Mouse (Mus musculus) R1 (cell line): Measurements from ENCODE around the gene Chgb.
A peak's percentile ranks its signal among the peaks of the same experiment; 100 is the strongest.

Experiments used
- DNase-seq: peaks from one replicate; pipeline ENCODE4 v3.0.0-alpha.2; 2018; ENCODE audit warnings: low read depth, low spot score

The Chgb gene

DNA sequence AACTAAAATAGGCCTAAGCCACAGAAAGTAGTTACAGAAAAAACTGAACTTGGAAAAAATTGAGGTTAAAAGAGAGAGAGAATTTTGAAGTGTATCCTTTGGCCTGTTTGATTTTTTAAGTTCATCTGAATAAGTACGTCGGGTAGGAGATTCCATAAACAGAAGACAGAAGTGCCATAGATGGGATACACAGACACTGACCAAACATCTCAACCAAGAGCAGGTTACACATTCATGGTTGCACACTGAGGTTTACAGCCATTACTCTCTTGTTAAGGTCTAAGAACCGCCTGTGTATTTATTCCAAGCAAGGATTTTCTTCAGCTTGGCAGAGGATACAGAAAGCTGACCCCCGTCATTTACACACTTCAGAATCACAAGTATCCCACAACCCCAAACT, at the start of gene Chgb:
Chgb (plus strand) TSS at position 301 of the 400 bp plus-strand sequence.
- no peak for DNase-seq

DNA sequence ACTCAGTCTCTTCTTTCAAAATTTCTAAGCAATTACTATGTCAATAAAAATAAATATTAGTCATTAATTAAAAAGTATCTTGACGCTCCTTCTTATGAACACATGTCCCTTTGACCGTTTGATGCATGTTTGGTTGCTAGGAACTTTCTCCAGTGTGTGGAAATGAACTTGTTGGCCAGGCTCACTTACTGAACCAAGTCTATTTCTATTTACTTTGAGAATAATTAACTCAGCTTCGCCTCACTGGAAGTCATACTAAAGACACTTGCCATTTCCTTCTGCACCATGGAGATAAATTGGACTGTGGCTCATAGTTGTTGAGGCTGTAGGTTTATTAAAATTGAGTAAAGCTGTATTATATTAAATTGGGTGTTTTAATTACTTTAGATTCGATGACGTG, 48.1 kb upstream of the Chgb start:
- no peak for DNase-seq

DNA sequence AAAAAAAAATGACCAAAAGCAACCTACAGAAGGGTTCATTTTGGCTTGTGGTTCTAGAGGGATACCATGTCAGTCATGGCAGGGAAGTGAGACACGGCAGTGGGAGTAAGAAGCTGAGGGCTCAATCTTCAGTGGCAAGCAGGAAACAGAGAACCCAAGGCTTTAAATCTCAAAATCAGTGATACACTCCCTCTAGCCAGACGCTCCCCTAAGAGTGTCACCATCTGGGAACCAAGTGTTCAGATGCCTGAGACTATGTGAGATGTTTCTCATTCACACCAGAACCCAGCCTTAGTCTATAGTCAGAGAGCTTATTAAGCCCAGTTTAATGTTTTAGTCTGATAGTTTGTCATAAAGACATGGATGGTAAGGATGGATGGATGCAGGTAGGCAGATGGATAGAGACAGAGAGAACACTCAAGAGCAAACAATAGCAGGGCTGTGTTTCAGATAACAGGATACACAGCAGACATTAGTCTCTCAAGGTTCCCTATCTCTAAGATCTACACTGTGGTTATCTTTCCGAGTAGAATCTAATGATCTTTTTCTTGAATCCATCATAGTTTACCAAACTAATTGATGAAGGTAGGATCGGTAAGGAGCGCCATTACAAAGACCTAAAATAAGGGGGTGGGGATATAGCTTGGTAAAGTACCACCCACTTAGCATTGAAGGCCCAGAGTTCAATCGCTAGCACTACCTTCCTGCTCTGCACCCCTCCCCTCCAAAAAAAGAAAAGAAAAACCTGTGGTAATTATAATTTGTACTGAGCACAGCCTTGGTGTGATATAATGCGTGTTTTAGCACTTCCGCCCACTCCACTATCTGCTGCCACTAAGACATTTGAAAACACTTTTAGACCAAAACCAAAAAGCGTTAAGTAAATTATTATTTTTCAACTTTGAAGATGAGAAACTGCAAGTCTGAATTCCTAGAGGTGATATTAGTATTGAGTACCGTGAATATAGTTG, 47.2 kb upstream of the Chgb start:
- no peak for DNase-seq

DNA sequence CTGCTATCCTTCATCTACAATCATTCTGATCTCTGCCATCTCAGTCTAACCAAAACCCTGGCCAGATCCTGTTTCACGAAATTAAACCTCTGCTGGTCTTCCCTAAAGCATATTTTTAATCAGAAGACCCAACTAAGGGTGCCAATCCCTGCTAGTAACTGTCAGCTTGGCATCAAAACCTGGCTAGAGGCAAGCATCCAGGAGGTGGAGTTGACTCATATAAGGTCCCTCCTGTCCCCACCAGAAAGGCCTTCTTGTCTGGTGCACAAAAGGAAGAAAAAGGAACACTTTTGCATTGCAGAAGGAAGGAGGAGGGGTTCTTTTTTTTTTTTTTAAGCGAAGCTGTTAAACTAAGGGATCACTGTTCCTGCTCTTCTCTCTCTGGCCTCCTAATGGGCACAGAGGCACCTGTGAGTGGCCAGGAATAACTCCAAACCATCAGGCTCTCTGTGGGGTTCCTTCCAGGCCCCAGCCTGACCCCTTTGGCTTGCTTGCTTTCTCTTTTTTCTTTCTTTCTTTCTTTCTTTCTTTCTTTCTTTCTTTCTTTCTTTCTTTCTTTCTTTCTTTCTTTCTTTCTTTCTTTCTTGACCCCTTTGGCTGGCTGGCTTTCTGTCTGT, 42.2 kb upstream of the Chgb start:
- no peak for DNase-seq

DNA sequence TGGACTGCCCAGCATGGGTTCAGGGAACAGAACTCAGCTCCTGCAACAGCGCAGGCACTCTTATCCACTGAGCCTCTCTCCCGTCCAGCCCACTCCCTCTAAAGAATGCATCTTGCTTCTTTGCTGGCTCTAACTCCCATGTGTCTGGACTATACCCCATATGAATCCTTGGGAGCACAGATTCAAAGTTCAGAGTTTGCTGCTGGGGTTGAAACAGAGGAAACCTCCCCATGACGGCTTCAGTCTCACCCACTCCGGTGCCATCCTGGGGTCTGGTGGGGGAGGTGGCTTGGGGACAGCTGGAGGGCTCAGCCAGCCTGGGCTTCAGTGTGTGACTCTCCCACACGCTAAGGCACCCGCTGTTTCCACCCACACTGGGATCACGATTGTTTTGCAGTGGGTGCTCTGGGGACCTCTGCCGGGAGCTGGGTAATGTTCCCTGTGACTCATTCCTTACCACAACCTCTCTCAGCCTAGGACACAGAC, 39.2 kb upstream of the Chgb start:
- DNase-seq = no peak

DNA sequence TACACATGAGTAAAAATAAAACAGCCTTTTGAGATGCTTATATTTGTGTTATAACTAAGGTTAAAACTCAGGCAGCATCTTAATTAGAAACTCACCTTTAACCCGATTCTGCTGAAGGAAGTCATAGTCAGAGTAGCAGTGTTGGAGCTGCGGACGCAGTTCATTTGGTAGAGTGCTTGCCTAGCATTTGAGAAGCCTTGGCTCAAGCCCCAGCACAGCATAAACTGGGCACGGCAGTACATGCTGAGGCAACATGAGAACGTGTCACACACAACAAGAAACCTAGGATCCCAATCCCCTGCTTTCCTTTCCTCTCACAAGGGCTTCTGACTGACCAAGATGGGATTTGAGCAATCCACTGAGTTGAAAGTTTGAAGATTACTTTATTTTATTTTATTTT, 36.2 kb upstream of the Chgb start:
- no peak for DNase-seq

DNA sequence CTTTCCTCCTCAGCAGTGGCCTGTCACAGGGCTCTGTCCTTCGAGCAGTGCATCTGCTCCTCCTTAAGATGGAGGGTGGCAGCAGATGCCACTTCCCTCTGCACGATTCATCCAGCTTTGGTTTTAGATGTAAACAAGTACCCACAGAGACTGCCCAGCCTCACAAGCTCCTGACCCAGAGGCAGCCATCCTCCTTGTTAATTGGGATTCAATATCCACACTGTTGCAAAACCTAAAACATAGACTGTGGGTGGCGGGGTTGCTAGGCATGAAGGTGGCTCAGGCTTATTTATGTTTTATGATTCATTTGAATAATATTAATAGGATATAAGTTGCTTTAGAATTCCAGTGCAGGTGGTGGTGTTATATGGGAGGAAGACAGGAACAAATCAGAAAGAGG, 35.0 kb upstream of the Chgb start:
- DNase-seq = no peak

DNA sequence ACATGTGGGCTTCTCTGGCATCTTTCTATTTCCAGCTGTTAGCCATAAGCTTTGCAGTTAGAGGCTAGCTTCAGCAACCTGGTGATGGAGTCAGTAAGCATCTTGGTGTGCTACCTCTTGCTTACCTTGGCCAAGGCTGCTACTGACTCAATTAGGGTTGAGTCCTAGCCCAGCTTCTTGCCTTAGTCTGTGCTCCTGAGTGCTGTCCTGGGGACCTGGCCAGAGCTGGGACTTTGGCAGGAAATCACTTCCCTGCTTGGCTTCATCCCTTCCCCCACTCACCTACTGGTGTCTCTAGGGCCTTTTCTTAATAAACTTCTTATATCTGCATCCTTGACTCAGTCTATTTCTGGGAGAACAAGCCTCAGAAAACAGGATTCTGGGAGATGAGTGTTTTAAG, 30.4 kb upstream of the Chgb start:
- DNase-seq = no peak

DNA sequence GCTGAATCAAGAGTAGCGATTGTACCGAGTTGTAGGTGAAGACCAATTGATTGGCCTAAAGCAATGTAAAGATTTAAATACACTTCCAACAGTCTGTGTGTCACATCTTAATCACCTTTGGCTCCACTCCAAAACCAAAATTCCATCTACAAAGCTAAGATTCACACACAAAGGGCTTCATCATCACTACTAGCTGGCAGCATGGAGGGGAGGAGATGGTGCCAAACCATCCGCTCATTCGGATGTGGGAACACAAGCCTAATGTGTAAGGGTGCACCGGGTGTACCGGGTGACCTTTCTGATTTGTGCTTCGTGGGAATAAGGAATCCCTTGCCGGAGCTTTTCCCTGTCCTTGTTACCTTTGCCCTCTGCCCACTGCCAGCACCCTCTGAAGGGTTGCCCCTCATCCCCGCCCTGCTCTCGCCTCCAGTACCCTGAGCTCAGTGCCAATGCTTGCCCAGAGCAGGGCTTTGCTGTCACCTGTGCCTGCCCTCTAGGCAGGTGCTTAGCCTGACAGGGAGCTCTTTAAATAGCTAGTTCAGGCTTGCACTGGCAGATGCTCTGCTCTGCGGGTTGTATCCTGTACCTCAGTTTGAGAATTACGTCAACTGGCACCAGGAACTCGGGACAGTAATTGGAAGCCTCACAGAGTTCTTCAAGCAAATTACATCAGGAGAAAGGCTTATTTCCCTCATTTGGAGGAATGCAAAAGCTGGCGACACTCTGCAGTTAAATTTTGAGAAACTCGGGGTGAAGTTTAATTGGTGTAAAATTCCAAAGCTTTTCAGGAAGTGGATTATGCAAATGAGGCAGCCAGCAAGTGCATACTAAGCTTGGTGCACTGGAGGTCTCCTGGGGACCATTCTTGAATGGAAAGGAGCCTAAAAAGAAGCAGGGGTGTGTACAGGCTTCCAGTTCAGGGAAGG, 29.7 kb upstream of the Chgb start:
- DNase-seq = peak; percentile 16

DNA sequence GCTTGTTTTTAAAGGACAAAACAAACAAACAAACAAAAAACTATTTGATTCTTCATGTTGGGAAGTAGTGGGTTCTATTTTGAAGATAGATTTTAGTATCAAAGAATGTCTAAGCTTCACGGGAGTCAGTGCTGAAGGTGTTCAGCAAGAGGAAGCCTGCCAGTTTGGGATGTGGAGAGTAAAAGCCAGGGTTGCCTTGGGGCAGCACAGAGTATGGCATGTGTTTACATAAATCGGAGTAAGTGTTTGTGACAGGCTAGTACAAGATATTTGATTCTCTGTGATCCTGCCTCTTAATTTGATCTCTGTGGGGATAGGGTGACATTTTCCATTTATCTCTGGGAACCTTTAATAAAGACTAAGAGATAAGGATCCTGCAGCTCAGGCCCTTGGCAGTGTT, 28.7 kb upstream of the Chgb start:
- DNase-seq = no peak

DNA sequence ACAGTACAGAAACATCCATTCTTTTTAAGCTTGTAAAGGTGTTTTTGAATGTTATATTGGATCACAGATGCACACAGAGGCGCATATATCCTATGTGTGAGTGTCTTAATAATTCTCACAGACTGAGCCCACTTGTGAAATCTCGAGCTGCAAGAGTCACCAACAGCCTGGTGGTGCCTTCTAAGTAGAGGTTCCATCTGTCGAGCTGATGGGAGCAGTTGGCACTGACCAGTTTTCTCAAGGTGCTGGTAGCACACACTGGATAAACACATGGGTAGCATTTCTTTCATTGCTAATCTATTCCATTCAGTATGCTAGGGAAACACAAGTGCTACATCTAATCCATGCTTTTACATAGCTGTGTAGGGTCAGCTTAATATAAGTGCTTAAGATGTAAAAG, 27.9 kb upstream of the Chgb start:
- DNase-seq = no peak

DNA sequence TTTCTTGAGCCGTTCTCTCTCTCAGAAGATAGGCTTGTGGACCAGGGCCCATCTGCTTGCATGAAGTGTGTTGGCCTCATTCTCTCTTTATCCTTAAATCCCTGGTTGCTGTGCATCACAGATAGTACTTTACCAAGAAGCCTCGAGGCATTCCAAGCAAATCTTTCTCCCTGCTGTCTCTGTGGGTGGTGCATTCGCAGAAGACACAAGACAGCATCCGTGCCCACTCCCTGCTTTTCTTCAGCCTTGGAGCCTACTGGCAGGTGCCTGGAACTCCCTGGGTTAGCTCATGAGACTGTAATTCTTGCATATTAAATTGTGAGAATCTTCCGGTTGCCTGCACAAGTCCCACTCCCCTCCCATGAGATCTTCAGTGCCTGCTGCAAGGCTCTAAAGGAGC, 23.2 kb upstream of the Chgb start:
- peak; percentile 30 for DNase-seq

DNA sequence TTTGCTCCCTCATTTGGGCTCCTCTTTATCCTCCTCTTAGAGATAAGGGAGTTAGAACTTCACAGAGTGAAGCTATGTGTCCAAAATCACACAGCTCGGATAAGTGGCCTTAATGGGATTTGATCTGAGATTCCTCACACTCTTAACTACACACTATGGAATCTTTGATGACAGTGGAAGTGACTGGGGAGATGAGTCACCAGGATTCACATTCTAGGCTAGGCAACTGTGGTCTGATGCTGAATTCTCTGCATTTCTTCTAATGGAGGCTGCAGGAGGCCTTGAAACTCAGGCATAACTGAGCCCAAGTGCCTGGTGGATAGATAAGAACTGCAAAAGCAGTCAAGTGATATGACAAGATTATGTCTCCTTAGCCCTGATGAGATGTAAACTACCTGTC, 10.3 kb upstream of the Chgb start:
- no peak for DNase-seq

DNA sequence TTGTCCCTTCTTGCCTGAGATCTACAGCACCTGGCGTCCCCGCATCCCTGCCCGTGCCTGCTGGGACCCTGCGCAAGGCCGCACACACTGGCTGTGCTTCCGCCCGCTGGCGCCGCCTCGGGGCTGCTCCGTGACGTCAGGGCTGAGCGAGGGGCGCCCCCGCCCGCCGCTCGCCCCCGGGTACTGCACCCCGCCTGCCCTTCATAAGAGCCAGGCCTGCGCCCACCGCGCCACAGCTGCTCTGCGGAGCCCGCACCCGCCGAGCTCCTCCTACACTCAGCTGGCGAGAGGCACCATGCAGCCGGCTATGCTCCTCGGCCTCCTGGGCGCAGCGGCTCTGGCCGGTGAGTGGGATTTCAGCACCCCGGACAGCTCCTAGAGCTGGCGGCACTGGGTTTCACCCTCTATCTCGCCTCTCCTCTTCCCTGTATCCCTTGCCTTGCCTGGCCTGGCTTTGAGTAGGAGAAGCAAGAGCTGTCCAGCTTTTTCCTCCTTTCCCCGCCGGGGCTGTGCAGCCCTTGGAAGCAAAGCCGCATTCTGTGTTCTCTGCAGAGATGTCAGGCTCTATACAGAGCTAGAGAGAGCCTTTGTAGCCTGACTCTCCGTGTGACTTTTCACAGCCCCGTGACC, 476 bp downstream of the Chgb start:
- peak; percentile 94 for DNase-seq

DNA sequence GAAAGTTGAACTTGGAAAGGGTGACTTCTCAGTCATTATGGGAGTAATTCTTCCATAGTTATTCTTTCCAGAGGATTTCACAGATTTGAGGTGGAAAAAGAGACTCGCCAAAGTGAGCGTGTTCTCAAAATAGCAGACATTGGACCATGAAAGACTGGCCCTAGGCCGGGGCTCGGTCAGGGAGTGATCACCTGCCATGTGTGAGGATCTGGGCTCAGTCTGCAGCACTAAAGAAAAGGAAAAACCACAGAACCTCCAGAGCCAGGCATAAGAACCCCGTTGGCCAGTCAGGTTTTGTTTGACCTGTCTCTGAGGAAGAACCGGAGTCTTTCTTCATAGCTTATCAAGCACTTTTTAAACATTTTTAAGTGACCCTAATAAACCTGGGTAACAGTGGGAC, 3.0 kb downstream of the Chgb start:
- no peak for DNase-seq

DNA sequence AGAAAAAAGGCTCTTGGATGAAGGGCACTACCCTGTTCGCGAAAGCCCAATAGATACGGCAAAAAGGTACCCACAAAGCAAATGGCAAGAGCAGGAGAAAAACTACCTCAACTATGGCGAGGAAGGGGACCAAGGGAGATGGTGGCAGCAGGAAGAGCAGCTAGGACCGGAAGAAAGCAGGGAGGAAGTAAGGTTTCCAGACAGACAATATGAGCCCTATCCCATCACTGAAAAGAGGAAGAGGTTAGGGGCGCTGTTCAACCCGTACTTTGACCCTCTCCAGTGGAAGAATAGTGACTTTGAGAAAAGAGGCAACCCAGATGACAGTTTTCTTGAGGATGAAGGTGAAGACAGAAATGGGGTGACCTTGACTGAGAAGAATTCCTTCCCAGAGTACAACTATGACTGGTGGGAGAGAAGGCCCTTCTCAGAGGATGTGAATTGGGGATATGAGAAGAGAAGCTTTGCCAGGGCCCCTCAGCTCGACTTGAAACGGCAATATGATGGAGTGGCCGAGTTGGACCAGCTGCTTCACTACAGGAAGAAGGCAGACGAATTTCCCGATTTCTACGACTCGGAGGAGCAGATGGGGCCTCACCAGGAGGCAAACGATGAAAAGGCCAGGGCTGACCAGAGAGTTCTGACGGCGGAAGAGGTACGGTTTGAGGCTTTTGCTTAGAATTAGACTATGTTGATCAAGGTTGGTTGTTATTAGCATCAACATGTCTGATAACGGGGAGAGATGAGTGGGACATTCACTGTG, 12.5 kb downstream of the Chgb start:
- no peak for DNase-seq

DNA sequence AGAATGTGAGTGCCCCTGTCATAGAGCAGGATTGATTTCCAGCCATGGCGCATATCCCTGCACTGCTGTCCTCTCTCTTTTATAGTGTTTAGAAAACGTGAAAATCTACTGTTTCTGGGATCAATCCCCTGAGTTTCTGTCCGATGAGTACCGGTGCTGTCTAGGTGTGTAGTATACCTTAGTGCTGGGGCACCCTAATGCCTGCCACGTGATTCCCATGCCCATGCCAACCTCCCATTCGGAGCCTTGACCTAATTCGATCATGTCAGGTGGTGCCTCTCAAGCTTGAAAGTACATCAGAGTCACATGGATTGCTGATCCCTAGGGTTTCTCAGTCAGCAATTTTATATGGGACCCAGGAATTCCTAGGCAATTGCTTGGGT, 13.1 kb downstream of the Chgb start:
- no peak for DNase-seq

DNA sequence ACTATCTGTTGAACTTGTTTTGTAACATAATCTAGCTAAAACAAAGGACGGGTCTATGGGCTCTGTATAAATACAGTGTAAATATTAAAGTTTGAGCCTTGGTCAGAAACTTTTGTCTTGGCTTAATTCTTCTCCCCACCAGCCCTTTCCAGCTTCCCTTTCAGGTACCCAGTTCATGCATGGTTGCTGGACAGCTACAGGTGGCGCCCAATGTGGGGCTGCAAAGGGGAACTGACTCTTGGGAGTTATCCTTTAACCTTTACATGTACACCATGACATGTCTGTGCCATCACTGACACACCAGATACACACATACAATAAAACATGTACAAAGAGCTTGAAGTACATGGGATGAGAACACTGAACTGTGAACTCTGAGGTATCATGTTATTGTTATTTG, 21.9 kb downstream of the Chgb start:
- DNase-seq = peak; percentile 61

DNA sequence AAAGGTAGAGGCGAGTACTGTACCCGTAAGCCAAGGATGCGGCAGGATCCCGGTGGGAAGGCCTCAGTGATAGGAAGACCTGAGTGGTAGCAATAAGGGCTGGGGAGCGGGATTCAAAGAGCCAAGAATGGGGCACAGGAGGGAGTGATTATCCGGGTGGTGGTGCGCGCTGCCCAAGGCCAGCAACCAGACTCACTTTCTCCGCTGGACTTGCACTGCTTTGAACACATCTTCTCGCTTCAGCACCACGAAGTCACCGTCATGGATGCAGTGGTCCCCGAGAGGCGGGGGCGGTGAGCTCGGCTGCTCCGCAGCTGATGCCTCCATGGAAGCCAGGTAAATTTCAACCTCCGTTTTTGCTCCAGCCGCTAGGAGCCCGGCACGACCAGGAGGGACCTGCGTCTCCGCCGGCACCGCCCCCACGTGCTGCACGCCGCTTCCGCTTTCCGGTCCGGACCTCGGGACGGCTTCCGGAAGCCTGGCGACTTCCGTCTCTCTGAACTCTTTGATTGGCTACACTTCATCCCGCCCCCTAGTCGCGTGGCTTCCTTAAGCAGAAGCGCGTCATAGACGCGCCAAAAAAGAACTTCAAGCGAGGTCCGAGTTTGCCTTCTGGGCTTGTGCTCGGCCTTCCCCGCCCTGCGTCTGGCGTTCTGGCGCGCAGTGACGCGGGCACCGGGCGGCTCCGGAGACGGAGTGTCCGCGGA, 34.7 kb downstream of the Chgb start, which contains the start of the genes Trmt6 and Mcm8:
Trmt6 (minus strand) TSS at position 448 of the 707 bp plus-strand sequence.
Mcm8 (plus strand) TSS at position 534 of the 707 bp plus-strand sequence.
- DNase-seq = peak; percentile 99

DNA sequence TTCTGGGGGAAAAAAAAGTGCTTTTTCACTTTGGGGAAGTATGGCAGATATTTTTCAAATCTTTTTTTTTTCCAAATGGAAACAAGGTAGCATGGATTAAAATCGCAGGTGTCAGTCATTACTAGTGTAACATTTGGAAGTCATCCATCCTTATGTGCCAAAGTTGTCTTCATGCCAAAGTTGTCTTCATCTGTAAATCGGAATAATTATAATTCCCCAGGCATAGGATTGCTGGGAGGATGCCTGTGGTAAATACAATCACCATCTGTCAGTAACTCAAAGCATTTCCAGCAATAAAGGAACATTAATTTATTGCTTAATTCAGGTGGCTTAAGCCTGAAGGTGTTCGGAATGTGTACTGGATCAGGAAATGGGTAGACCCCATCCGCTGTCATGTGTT, 60.0 kb downstream of the Chgb start:
- no peak for DNase-seq
